Mouse (Mus musculus): ENCODE measurements around the gene Atp23.

DNA sequence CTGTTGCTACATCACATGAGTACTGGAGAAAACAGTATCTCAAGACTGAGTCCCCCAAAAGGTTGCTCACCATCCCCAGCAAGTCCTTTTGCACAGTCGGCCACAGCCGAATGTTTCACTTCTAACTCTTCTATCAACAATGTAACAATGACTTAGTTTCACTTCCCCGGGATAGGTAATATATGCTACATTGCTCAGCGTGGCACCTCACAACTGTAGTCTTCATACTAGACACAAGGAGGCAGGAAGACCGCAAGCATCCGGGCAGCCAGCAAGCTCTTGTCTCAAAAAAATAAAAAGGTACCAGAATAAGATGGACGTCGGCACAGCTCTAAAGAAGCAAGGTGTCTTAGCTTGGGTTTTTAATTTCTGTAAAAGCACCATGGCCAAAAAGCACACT, 35.9 kb downstream of the Atp23 start:
- TF ChIP-seq CTCF (conservative IDR thresholded peaks at IDR 0.05; ENCODE audit: low read length) (no peak), POU5F1 (IDR thresholded peaks at IDR 0.05; ENCODE audit: borderline replicate concordance, low read length) (no peak), NANOG (IDR thresholded peaks at IDR 0.05; ENCODE audit: borderline replicate concordance, low read length) (no peak)
